Mouse (Mus musculus) spleen, adult 2 months (tissue): ENCODE measurements around the gene Tenm3. TPM values are rescaled to one million over a fixed set of nuclear protein-coding genes. Genes with fewer than 3 reads are reported as not detected.

Source experiments
- DNase-seq, 2 experiments: peaks; one replicate each; pipeline versions ENCODE4 v3.0.0 to v3.0.0-alpha.2; 2012 to 2021; ENCODE audit warnings: low spot score in 2 of 2, low read depth in 1 of 2
- H3K27ac ChIP-seq: fragments of 200-500 bp; 2 replicates; pipeline ENCODE4 v1.5.1; 2012; ENCODE audit warnings: low read length, inconsistent platforms; ENCODE audit not compliant: insufficient read depth
- H3K27me3 ChIP-seq: fragments of 200-500 bp; 2 replicates; pipeline ENCODE4 v1.6.1; 2012; ENCODE audit warnings: mild to moderate bottlenecking, moderate library complexity, low read length, inconsistent platforms; ENCODE audit not compliant: control insufficient read depth, insufficient read depth
- H3K36me3 ChIP-seq: fragments of 200-500 bp; 2 replicates; pipeline ENCODE4 v1.6.1; 2012; ENCODE audit warnings: mild to moderate bottlenecking, low read length, inconsistent platforms; ENCODE audit not compliant: control insufficient read depth, insufficient read depth
- H3K4me1 ChIP-seq: fragments of 200-500 bp; 2 replicates; pipeline ENCODE4 v1.6.1; 2011; ENCODE audit warnings: inconsistent platforms; ENCODE audit not compliant: control insufficient read depth, insufficient read depth, insufficient read length
- H3K4me3 ChIP-seq: fragments of 200-500 bp; 2 replicates; pipeline ENCODE4 v1.5.1; 2011; ENCODE audit warnings: mild to moderate bottlenecking, inconsistent platforms; ENCODE audit not compliant: insufficient read depth, insufficient read length; ENCODE audit errors: extremely low read depth
- CTCF ChIP-seq: fragments of 200-500 bp; IDR thresholded peaks from 2 replicates; pipeline ENCODE4 v1.5.1; 2011; ENCODE audit warnings: mild to moderate bottlenecking, inconsistent platforms; ENCODE audit not compliant: insufficient read depth, insufficient read length, insufficient replicate concordance; ENCODE audit errors: extremely low read depth
- POLR2A ChIP-seq: fragments of 200-500 bp; IDR thresholded peaks from 2 replicates; pipeline ENCODE4 v1.6.1; 2011; ENCODE audit warnings: low read depth, low read length, inconsistent platforms
- WGBS: fragments of 180-500 bp; shearing (Covaris S2); methylation state at CpG from one replicate; pipeline ENCODE4 v1.1.7; 2018; 5-methylcytosine and 5-hydroxymethylcytosine counted together
- polyA plus RNA-seq: library from polyadenylated mRNA; depleted of rRNA; stranded (reverse); fragments of >200 nt; gene quantifications from 2 replicates; pipeline ENCODE4 v1.2.3, GENCODE M21; 2012

Tenm3 gene
- polyA plus RNA-seq, 1 experiment, result 0.48 TPM

GRCm38 (mm10) chr8:48456328-48457124 lies 387.2 kb downstream of the Tenm3 start:
- no peaks in the 10 kb centered on the region for H3K4me1 ChIP-seq
- H3K27ac ChIP-seq, result no peak overlapping the region
- no peaks in the 10 kb centered on the region for H3K27me3 ChIP-seq
- H3K4me3 ChIP-seq, result no peak overlapping the region
- DNase-seq, result no peak
- no peak for TF ChIP-seq POLR2A
- no peak for TF ChIP-seq CTCF
- H3K36me3 ChIP-seq, result no peaks in the 10 kb centered on the region
- WGBS, result 63% methylated on average over 22 of the region's 22 CpGs

GRCm38 (mm10) chr8:48451247-48451635 lies 392.5 kb downstream of the Tenm3 start:
- 83% methylated on average over 7 of the region's 7 CpGs for WGBS
- Histone ChIP-seq H3K27me3 (no peaks in the 10 kb centered on the region), H3K36me3 (no peaks in the 10 kb centered on the region), H3K4me3 (no peak overlapping the region), H3K27ac (no peak overlapping the region), H3K4me1 (no peaks in the 10 kb centered on the region)
- no peak for DNase-seq
- no peak for TF ChIP-seq POLR2A
- no peak for TF ChIP-seq CTCF

GRCm38 (mm10) chr8:48450397-48451246 lies 393.1 kb downstream of the Tenm3 start:
- Histone ChIP-seq H3K4me3 (no peak overlapping the region), H3K27me3 (no peaks in the 10 kb centered on the region), H3K27ac (no peak overlapping the region), H3K4me1 (no peaks in the 10 kb centered on the region), H3K36me3 (no peaks in the 10 kb centered on the region)
- no peak for DNase-seq
- TF ChIP-seq POLR2A (no peak), CTCF (no peak)
- 87% methylated on average over 23 of the region's 23 CpGs for WGBS

GRCm38 (mm10) chr8:48449625-48450024 lies 394.1 kb downstream of the Tenm3 start:
- DNase-seq, result no peak
- Histone ChIP-seq H3K27ac (no peak overlapping the region), H3K36me3 (no peaks in the 10 kb centered on the region), H3K4me3 (no peak overlapping the region), H3K4me1 (no peaks in the 10 kb centered on the region), H3K27me3 (no peaks in the 10 kb centered on the region)
- 38% methylated on average over 3 of the region's 3 CpGs for WGBS
- TF ChIP-seq POLR2A (no peak), CTCF (no peak)

- DNase-seq, result no peak
- no peaks in the 10 kb centered on the region for H3K27me3 ChIP-seq
- TF ChIP-seq CTCF, result no peak
- TF ChIP-seq POLR2A, result no peak
- H3K4me1 ChIP-seq, result no peaks in the 10 kb centered on the region
- WGBS, result 94% methylated on average over 4 of the region's 4 CpGs
- H3K4me3 ChIP-seq, result no peak overlapping the region
- H3K27ac ChIP-seq, result no peak overlapping the region
- no peaks in the 10 kb centered on the region for H3K36me3 ChIP-seq
These were observed 398.1 kb downstream of the Tenm3 start for GRCm38 (mm10) chr8:48445690-48446089.

- no peak for DNase-seq
- H3K27ac ChIP-seq, result no peak overlapping the region
- WGBS, result 92% methylated on average over 12 of the region's 12 CpGs
- TF ChIP-seq POLR2A (no peak), CTCF (no peak)
- no peaks in the 10 kb centered on the region for H3K27me3 ChIP-seq
- no peaks in the 10 kb centered on the region for H3K4me1 ChIP-seq
- H3K36me3 ChIP-seq, result no peaks in the 10 kb centered on the region
- H3K4me3 ChIP-seq, result no peak overlapping the region
These were observed 404.3 kb downstream of the Tenm3 start for GRCm38 (mm10) chr8:48439491-48439890.
